Mouse (Mus musculus): Measurements from ENCODE around the gene H2-DMb2.

DNA sequence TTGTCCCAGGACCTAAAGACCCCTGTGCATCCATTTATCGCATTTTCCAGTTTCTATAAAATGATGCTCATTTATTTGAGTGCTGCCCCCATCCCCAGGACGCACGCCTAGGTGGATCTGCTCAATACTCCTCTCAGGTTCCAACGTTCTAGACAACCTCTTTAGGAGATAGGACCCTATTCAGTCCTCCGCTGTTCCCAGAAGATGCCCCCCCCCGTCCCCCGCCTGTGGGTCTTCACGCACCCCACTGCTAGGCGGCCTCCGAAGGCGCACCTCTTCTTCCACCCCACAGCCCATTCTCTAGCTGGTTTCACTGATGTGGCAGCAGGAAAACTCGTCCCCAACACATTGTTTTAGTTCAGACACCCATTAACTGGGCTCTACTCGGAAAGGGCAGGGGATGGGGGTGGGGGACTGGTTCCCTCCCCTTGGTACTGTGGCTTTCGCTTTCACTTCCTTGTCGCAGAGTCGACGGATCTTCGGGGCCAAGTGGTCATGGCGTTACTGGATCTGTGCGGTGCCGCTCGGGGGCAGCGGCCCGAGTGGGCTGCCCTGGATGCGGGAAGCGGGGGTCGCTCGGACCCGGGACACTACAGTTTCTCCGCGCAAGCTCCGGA is 54.9 kb downstream of the H2-DMb2 start:
- TF ChIP-seq POLR2A (IDR thresholded peaks at IDR 0.05; ENCODE audit: extremely low read depth, insufficient read depth, low read length) (no peak), CTCF (IDR thresholded peaks at IDR 0.05; ENCODE audit: extremely low read depth, insufficient read depth, low read length) (no peak)

Measured in cortical plate, adult 2 months (tissue).